Mouse (Mus musculus) embryonic facial prominence, embryonic 14.5 days (tissue): Measurements from ENCODE around the gene Kcnc3. TPM values are rescaled to one million over a fixed set of nuclear protein-coding genes. Genes with fewer than 3 reads are reported as not detected.

Experiments used
- ATAC-seq: fragments of 200-750 bp; cut with Nextera tagmentation; 2 replicates; pipeline ENCODE4 v1.8.0; 2017; ENCODE audit warnings: low read depth, moderate number of reproducible peaks, moderate TSS enrichment
- DNase-seq: peaks from one replicate; pipeline ENCODE4 v3.0.0-alpha.2; 2015; ENCODE audit warnings: low spot score
- H3K27ac ChIP-seq: fragments of 300-500 bp; sonication (generic); replicated peaks from 2 replicates; pipeline ENCODE4 v1.5.1; 2014; ENCODE audit warnings: low read depth, mild to moderate bottlenecking, low read length, moderate library complexity
- H3K27me3 ChIP-seq: fragments of 300-500 bp; sonication (generic); replicated peaks from 2 replicates; pipeline ENCODE4 v1.6.1; 2014; ENCODE audit warnings: low read length; ENCODE audit not compliant: control insufficient read depth, insufficient read depth
- H3K36me3 ChIP-seq: fragments of 300-500 bp; sonication (generic); 2 replicates; pipeline ENCODE4 v1.6.1; 2014; ENCODE audit warnings: low read length, mixed read lengths; ENCODE audit not compliant: control insufficient read depth, insufficient read depth
- H3K4me1 ChIP-seq: fragments of 300-500 bp; sonication (generic); 2 replicates; pipeline ENCODE4 v1.6.1; 2014; ENCODE audit warnings: antibody characterized with exemption, low read length; ENCODE audit not compliant: control insufficient read depth, insufficient read depth
- H3K4me2 ChIP-seq: fragments of 300-500 bp; sonication (generic); 2 replicates; pipeline ENCODE4 v1.6.1; 2014; ENCODE audit warnings: low read depth, mild to moderate bottlenecking, low read length, moderate library complexity, mixed read lengths
- H3K4me3 ChIP-seq: fragments of 300-500 bp; sonication (generic); 2 replicates; pipeline ENCODE4 v1.5.1; 2014; ENCODE audit warnings: low read depth, mild to moderate bottlenecking, low read length
- H3K9ac ChIP-seq: fragments of 300-500 bp; sonication (generic); 2 replicates; pipeline ENCODE4 v1.6.1; 2014; ENCODE audit warnings: low read depth, mild to moderate bottlenecking, low read length, moderate library complexity, mixed read lengths
- H3K9me3 ChIP-seq: fragments of 300-500 bp; sonication (generic); 2 replicates; pipeline ENCODE4 v1.6.1; 2016; ENCODE audit warnings: low read length; ENCODE audit not compliant: control insufficient read depth
- WGBS: fragments of 180-500 bp; shearing (Covaris S2); extraction: QIAGEN DNeasy Blood & Tissue Kit; methylation state at CpG from one replicate; pipeline ENCODE4 v1.1.7; 2014; 5-methylcytosine and 5-hydroxymethylcytosine counted together
- polyA plus RNA-seq: library from polyadenylated mRNA; unstranded; fragments of >200 nt; fragmentation: Nextera tagmentation; extraction: Ambion mirVana; gene quantifications from 2 replicates; pipeline ENCODE4 v1.2.1, GENCODE M21; 2014

The Kcnc3 gene
- polyA plus RNA-seq, 1 experiment from 2014 or later: 0.49 TPM

- ATAC-seq: no peak
- peak overlapping the region; percentile 53 for H3K9ac ChIP-seq
- no peak for DNase-seq
These were observed 2.1 kb upstream of the Kcnc3 start for GRCm38 (mm10) chr7:44588338-44588737.

DNA sequence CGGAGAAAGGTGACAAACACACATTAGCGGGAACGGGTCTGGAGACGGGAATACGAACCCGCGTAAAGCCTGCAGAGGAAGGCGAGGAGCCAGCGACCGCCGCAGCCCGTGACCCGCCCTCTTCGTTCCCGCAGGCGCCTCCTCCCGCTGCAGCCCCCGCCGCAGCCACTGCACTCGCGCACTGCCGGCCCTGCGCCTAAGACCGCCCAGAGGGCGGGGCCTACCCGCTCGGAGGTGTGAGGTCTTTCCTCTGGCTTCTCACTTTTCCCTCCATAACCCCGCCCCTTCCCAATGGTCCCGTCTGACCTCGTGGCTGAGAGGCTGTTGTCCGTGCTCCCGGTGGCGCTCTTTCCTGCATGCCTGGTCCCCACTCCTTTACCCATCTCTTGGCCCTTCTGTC is 1.3 kb upstream of the Kcnc3 start:
- ATAC-seq: peak; percentile 42

More at GRCm38 (mm10) chr7:44588338-44588737, 2.1 kb upstream of the Kcnc3 start:
- no peaks in the 10 kb centered on the region for H3K36me3 ChIP-seq
- H3K27ac ChIP-seq: no peak overlapping the region
- WGBS: 10% methylated on average over 12 of the region's 12 CpGs
- H3K9me3 ChIP-seq: no peaks in the 10 kb centered on the region
- H3K4me3 ChIP-seq: peak overlapping the region; percentile 62
- H3K4me2 ChIP-seq: peak overlapping the region; percentile 98
- peaks cover 66% of the 10 kb centered on the region for H3K27me3 ChIP-seq
- H3K4me1 ChIP-seq: peaks cover 18% of the 10 kb centered on the region

GRCm38 (mm10) chr7:44589946-44590345 is 518 bp upstream of the Kcnc3 start:
- H3K27me3 ChIP-seq: peaks cover 70% of the 10 kb centered on the region
- H3K4me2 ChIP-seq: peak overlapping the region; percentile 98
- H3K9ac ChIP-seq: no peak overlapping the region; the same call in 1 of the 2 replicates
- ATAC-seq (no peak), DNase-seq (no peak)
- WGBS: 4% methylated on average over 13 of the region's 13 CpGs
- H3K4me1 ChIP-seq: peaks cover 27% of the 10 kb centered on the region
- H3K9me3 ChIP-seq: no peaks in the 10 kb centered on the region
- H3K4me3 ChIP-seq: peak overlapping the region; percentile 62
- H3K27ac ChIP-seq: no peak overlapping the region
- no peaks in the 10 kb centered on the region for H3K36me3 ChIP-seq

More for the DNA sequence above, 1.3 kb upstream of the Kcnc3 start:
- peak; percentile 88 for DNase-seq
- H3K4me2 ChIP-seq: peak overlapping the region; percentile 98
- H3K9me3 ChIP-seq: no peaks in the 10 kb centered on the region
- peaks cover 70% of the 10 kb centered on the region for H3K27me3 ChIP-seq
- H3K27ac ChIP-seq: no peak overlapping the region
- H3K4me3 ChIP-seq: peak overlapping the region; percentile 62
- H3K9ac ChIP-seq: peak overlapping the region; percentile 53
- H3K4me1 ChIP-seq: peaks cover 26% of the 10 kb centered on the region
- H3K36me3 ChIP-seq: no peaks in the 10 kb centered on the region
- WGBS: 2% methylated on average over 19 of the region's 33 CpGs

GRCm38 (mm10) chr7:44591348-44592116 is 1.1 kb downstream of the Kcnc3 start:
- 1% methylated on average over 21 of the region's 60 CpGs for WGBS
- H3K27me3 ChIP-seq: peaks cover 61% of the 10 kb centered on the region
- H3K36me3 ChIP-seq: no peaks in the 10 kb centered on the region
- H3K9me3 ChIP-seq: no peaks in the 10 kb centered on the region
- H3K4me1 ChIP-seq: peaks cover 27% of the 10 kb centered on the region
- no peak for ATAC-seq
- DNase-seq: no peak
- H3K4me3 ChIP-seq: peak overlapping the region; percentile 62
- no peak overlapping the region for H3K27ac ChIP-seq
- H3K4me2 ChIP-seq: peak overlapping the region; percentile 98
- peak overlapping the region; percentile 61 for H3K9ac ChIP-seq

DNA sequence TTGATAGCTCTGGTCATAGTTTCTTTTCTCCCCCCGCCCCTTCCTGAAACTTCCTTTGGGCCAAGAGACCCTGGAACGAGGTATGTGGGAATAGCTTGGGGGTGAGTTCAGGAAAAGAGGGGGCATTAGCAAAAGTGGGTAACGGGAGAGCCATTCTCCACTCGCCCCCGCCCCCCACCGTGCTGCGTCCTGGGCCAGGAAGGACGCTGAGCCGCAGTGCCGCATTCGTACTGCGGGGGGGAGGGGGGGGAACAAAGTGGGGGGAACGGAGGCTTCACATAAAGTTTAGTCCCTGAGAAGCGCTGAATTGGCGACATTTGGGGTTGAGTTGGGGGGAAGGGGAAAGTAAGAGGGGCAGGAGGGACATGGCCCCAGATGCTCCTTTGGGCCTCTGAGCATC is 2.6 kb downstream of the Kcnc3 start:
- H3K27ac ChIP-seq: no peak overlapping the region
- 2% methylated on average over 14 of the region's 15 CpGs for WGBS
- no peak overlapping the region for H3K4me3 ChIP-seq
- H3K9ac ChIP-seq: no peak overlapping the region
- H3K9me3 ChIP-seq: no peaks in the 10 kb centered on the region
- H3K27me3 ChIP-seq: peaks cover 46% of the 10 kb centered on the region
- H3K4me1 ChIP-seq: peaks cover 27% of the 10 kb centered on the region
- no peak for ATAC-seq
- no peak overlapping the region for H3K4me2 ChIP-seq
- no peaks in the 10 kb centered on the region for H3K36me3 ChIP-seq
- DNase-seq: no peak

DNA sequence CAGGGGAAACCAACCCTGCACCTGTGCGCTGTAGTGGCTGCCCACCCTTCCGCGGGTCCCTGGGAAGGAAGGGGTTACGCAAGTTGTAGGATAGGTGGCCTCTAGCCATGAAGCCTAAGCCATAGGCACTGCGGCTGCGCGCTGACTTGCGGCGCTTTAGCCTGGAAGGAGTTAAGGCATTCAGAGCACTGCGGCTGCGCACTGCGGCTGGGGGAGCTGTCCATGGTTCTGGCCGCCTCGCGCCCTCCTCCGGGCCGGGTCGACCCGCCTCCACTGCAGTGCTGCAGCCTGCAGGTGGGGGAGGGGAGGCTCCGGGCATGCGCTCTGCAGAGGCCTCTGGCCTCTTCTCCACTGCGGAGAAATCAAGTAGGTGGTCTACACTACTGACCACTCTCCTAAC is 3.3 kb downstream of the Kcnc3 start:
- H3K4me2 ChIP-seq: peak overlapping the region; percentile 34
- no peaks in the 10 kb centered on the region for H3K9me3 ChIP-seq
- DNase-seq (peak; percentile 78), ATAC-seq (peak; percentile 20)
- H3K4me1 ChIP-seq: peaks cover 21% of the 10 kb centered on the region
- H3K9ac ChIP-seq: no peak overlapping the region
- peaks cover 41% of the 10 kb centered on the region for H3K27me3 ChIP-seq
- no peaks in the 10 kb centered on the region for H3K36me3 ChIP-seq
- no peak overlapping the region for H3K27ac ChIP-seq
- 0% methylated on average over 15 of the region's 22 CpGs for WGBS
- H3K4me3 ChIP-seq: 0 out of 2 replicates have a peak overlapping the region, but pooled peaks have one; percentile 10

- DNase-seq (no peak), ATAC-seq (no peak)
- WGBS: 51% methylated on average over 6 of the region's 6 CpGs
- Histone ChIP-seq H3K4me3 (no peak overlapping the region), H3K27ac (no peak overlapping the region), H3K9me3 (no peaks in the 10 kb centered on the region), H3K9ac (no peak overlapping the region), H3K4me1 (peaks cover 21% of the 10 kb centered on the region), H3K4me2 (peak overlapping the region; percentile 34), H3K36me3 (no peaks in the 10 kb centered on the region), H3K27me3 (peaks cover 38% of the 10 kb centered on the region)
These were observed 3.8 kb downstream of the Kcnc3 start for GRCm38 (mm10) chr7:44594291-44594690.

DNA sequence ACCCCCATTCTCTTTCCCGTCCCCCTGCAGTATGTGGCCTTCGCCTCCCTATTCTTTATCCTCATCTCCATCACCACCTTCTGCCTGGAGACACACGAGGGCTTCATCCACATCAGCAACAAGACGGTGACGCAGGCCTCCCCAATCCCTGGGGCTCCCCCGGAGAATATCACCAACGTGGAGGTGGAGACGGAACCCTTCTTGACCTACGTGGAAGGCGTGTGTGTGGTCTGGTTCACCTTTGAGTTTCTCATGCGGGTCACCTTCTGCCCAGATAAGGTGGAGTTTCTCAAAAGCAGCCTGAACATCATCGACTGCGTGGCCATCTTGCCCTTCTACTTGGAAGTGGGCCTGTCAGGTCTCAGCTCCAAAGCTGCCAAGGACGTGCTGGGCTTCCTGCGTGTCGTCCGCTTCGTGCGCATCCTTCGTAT is 4.7 kb downstream of the Kcnc3 start:
- Histone ChIP-seq H3K4me1 (peaks cover 16% of the 10 kb centered on the region), H3K27me3 (peaks cover 31% of the 10 kb centered on the region), H3K36me3 (no peaks in the 10 kb centered on the region), H3K4me2 (no peak overlapping the region), H3K9me3 (no peaks in the 10 kb centered on the region), H3K27ac (no peak overlapping the region), H3K4me3 (no peak overlapping the region), H3K9ac (no peak overlapping the region)
- no peak for ATAC-seq
- DNase-seq: no peak
- WGBS: 92% methylated on average over 20 of the region's 20 CpGs

DNA sequence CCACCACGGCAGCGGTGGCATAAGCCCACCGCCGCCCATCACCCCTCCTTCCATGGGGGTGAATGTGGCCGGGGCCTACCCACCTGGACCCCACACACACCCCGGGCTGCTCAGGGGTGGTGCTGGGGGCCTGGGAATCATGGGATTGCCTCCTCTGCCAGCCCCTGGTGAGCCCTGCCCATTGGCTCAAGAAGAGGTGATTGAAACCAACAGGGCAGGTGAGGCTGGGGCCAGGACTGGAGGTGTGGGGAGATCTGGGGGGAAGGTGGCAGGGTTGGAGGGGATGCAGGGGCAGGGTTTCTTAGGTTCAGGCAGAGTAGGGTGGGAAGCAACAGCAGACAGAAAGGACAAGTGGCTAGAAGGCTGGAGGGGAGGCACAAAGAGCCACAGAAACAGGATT is 5.6 kb downstream of the Kcnc3 start:
- no peak for ATAC-seq
- Histone ChIP-seq H3K9ac (no peak overlapping the region), H3K27ac (no peak overlapping the region), H3K4me3 (no peak overlapping the region), H3K4me2 (no peak overlapping the region), H3K4me1 (peaks cover 16% of the 10 kb centered on the region), H3K9me3 (no peaks in the 10 kb centered on the region), H3K27me3 (peaks cover 28% of the 10 kb centered on the region), H3K36me3 (no peaks in the 10 kb centered on the region)
- no peak for DNase-seq
- WGBS: 95% methylated on average over 6 of the region's 6 CpGs
